Comparison of ENCODE assay signal across 8 mouse cellular contexts in the genomic region with DNA sequence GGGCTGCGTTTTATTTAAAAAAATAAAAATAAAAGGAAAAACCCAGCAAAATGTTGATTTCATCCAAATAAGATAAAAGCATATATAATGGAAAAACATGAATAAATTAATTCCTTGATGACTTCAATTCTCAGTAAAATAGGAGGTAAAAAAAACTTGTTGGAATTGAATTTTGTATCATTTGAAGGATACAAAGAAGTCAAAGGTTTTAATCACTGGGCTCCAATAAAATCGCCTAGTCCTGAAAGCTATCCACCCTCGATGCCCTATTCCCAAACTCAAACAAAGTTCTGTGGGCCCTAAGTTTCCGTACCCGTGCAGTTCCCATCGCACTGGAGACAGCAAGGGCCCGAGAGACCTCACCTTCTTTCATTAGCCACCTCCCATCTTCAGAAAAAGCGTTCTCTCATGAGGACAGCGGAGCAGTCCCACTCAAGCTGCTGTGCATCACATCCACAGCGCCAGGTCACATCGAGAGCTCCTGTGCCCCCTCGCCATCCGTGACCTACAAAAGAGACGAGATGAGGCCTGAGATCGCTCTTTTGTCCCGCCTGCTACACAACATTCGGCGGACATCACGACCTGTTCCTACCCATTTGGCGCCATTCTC. TPM values are rescaled to one million over a fixed set of nuclear protein-coding genes. Genes with fewer than 3 reads are reported as not detected.
DNase-seq lines count a peak whose midpoint lies in the region; ATAC-seq lines count a peak whose summit lies in the region.

No protein-coding gene starts in this region.

- H3K4me1 ChIP-seq in heart, embryonic 12.5 days (replicated peaks) = peaks cover 55% of the 10 kb centered on the region
- H3K4me1 ChIP-seq in forebrain, embryonic 13.5 days = peaks cover 55% of the 10 kb centered on the region
- peaks cover 42% of the 10 kb centered on the region for H3K4me1 ChIP-seq in liver, embryonic 16.5 days (ENCODE audit: control insufficient read depth, low read depth, low read length)

- ATAC-seq in heart, embryonic 12.5 days (ENCODE audit: insufficient number of reproducible peaks, low FRiP score) = peak; percentile 61
- peak; percentile 53 for ATAC-seq in forebrain, embryonic 13.5 days
- ATAC-seq in liver, embryonic 16.5 days (ENCODE audit: low read depth) = peak; percentile 35

- peak overlapping the region; percentile 88 for H3K4me3 ChIP-seq in heart, embryonic 12.5 days
- H3K4me3 ChIP-seq in forebrain, embryonic 13.5 days = peak overlapping the region; percentile 86
- H3K4me3 ChIP-seq in liver, embryonic 16.5 days (ENCODE audit: low read depth, low read length) = peak overlapping the region; percentile 90

- no peak for DNase-seq in heart, adult 11 months
- peak; percentile 66 for DNase-seq in ES-CJ7 (ENCODE audit: low read depth, low spot score)
- DNase-seq in thymus, postnatal 25 days = no peak
- no peak for DNase-seq in layer of hippocampus, adult 8-10 months (ENCODE audit: low spot score in 2 of 2)
- DNase-seq in adrenal gland, adult 8-10 months = no peak

- no peaks in the 10 kb centered on the region for H3K27me3 ChIP-seq in heart, embryonic 12.5 days (replicated peaks)
- H3K27me3 ChIP-seq in forebrain, embryonic 13.5 days = no peaks in the 10 kb centered on the region
- H3K27me3 ChIP-seq in liver, embryonic 16.5 days (ENCODE audit: control insufficient read depth, insufficient read depth, low read depth, low read length) = no peaks in the 10 kb centered on the region

- peak overlapping the region; percentile 91 for H3K27ac ChIP-seq in heart, embryonic 12.5 days (ENCODE audit: poor library complexity, severe bottlenecking)
- H3K27ac ChIP-seq in forebrain, embryonic 13.5 days = peak overlapping the region; percentile 94
- H3K27ac ChIP-seq in liver, embryonic 16.5 days (ENCODE audit: low read length) = peak overlapping the region; percentile 66

- H3K4me2 ChIP-seq in heart, embryonic 12.5 days = peak overlapping the region; percentile 89
- H3K4me2 ChIP-seq in forebrain, embryonic 13.5 days = peak overlapping the region; percentile 96
- H3K4me2 ChIP-seq in liver, embryonic 16.5 days (ENCODE audit: low read depth, low read length) = peak overlapping the region; percentile 99

- H3K36me3 ChIP-seq in heart, embryonic 12.5 days = peaks cover 42% of the 10 kb centered on the region
- H3K36me3 ChIP-seq in forebrain, embryonic 13.5 days (ENCODE audit: poor library complexity, severe bottlenecking) = peaks cover 44% of the 10 kb centered on the region
- peaks cover 18% of the 10 kb centered on the region for H3K36me3 ChIP-seq in liver, embryonic 16.5 days (ENCODE audit: control insufficient read depth, insufficient read depth)

- peak overlapping the region; percentile 88 for H3K9ac ChIP-seq in heart, embryonic 12.5 days
- H3K9ac ChIP-seq in forebrain, embryonic 13.5 days = peak overlapping the region; percentile 98
- peak overlapping the region; percentile 76 for H3K9ac ChIP-seq in liver, embryonic 16.5 days (ENCODE audit: low read depth, low read length)

- no peaks in the 10 kb centered on the region for H3K9me3 ChIP-seq in heart, embryonic 12.5 days (replicated peaks)
- no peaks in the 10 kb centered on the region for H3K9me3 ChIP-seq in forebrain, embryonic 13.5 days (replicated peaks)
- no peaks in the 10 kb centered on the region for H3K9me3 ChIP-seq in liver, embryonic 16.5 days (replicated peaks; ENCODE audit: control insufficient read depth, low read length)

- WGBS in heart, embryonic 12.5 days = 0% methylated on average over 20 of the region's 20 CpGs
- under 1% methylated on average over 20 of the region's 20 CpGs for WGBS in forebrain, embryonic 13.5 days
- WGBS in liver, embryonic 16.5 days (ENCODE audit: insufficient replicate concordance) = under 1% methylated on average over 20 of the region's 20 CpGs

RNA-seq across cellular contexts. Expression of gene Sec31a, which starts 12.8 kb away (rescaled TPM):
- 171 and 177 TPM in 2 replicates for polyA plus RNA-seq in heart, embryonic 12.5 days (2016; fragmentation: Nextera tagmentation; extraction: Ambion mirVana)
- 76.7 and 78.0 TPM in 2 replicates for polyA plus RNA-seq in forebrain, embryonic 13.5 days (2015; fragmentation: Nextera tagmentation; extraction: Ambion mirVana)
- polyA plus RNA-seq in liver, embryonic 16.5 days (2015; fragmentation: Nextera tagmentation; extraction: Ambion mirVana) = 52.9 and 67.4 TPM in 2 replicates
- total RNA-seq in layer of hippocampus, adult 8-10 months (2022) = 100 to 1,000 TPM; 104 to 115 (median 109) TPM
- 100 to 1,000 TPM; 160 to 183 (median 173) TPM for total RNA-seq in adrenal gland, adult 8-10 months (2022)
